Mouse (Mus musculus) embryonic facial prominence, embryonic 11.5 days (tissue): ENCODE data around the gene Sp100. TPM values are rescaled to one million over a fixed set of nuclear protein-coding genes. Genes with fewer than 3 reads are reported as not detected.

Source experiments
- ATAC-seq: fragments of 200-750 bp; cut with Nextera tagmentation; replicated peaks from 2 replicates; pipeline ENCODE4 v1.8.0; 2017; ENCODE audit warnings: low read depth; ENCODE audit not compliant: insufficient number of reproducible peaks, low FRiP score, low TSS enrichment
- DNase-seq: peaks from one replicate; pipeline ENCODE4 v3.0.0-alpha.2; 2015; ENCODE audit warnings: low spot score
- H3K27ac ChIP-seq: fragments of 300-500 bp; sonication (generic); replicated peaks from 2 replicates; pipeline ENCODE4 v1.5.1; 2014; ENCODE audit warnings: mild to moderate bottlenecking, low read depth, low read length, control low read depth
- H3K27me3 ChIP-seq: fragments of 300-500 bp; sonication (generic); 2 replicates; pipeline ENCODE4 v1.6.1; 2014; ENCODE audit warnings: mild to moderate bottlenecking, low read length, moderate library complexity, mixed read lengths; ENCODE audit not compliant: control insufficient read depth, insufficient read depth
- H3K36me3 ChIP-seq: fragments of 300-500 bp; sonication (generic); replicated peaks from 2 replicates; pipeline ENCODE4 v1.6.1; 2014; ENCODE audit warnings: low read depth, mild to moderate bottlenecking, low read length, moderate library complexity, mixed read lengths; ENCODE audit not compliant: control insufficient read depth, insufficient read depth
- H3K4me1 ChIP-seq: fragments of 300-500 bp; sonication (generic); 2 replicates; pipeline ENCODE4 v1.6.1; 2014; ENCODE audit warnings: low read length, mixed read lengths; ENCODE audit not compliant: control insufficient read depth, insufficient read depth
- H3K4me2 ChIP-seq: fragments of 300-500 bp; sonication (generic); 2 replicates; pipeline ENCODE4 v1.6.1; 2014; ENCODE audit warnings: low read depth, mild to moderate bottlenecking, control low read depth, low read length, moderate library complexity
- H3K4me3 ChIP-seq: fragments of 300-500 bp; sonication (generic); 2 replicates; pipeline ENCODE4 v1.5.1; 2014; ENCODE audit warnings: low read depth, low read length, control low read depth
- H3K9ac ChIP-seq: fragments of 300-500 bp; sonication (generic); replicated peaks from 2 replicates; pipeline ENCODE4 v1.6.1; 2014; ENCODE audit warnings: mild to moderate bottlenecking, control low read depth, low read length
- H3K9me3 ChIP-seq: fragments of 300-500 bp; sonication (generic); replicated peaks from 2 replicates; pipeline ENCODE4 v1.6.1; 2016; ENCODE audit warnings: mild to moderate bottlenecking, low read length, inconsistent platforms, mixed read lengths; ENCODE audit not compliant: control insufficient read depth
- WGBS: fragments of 180-500 bp; shearing (Covaris S2); extraction: QIAGEN DNeasy Blood & Tissue Kit; methylation state at CpG from one replicate; pipeline ENCODE4 v1.1.7; 2014; 5-methylcytosine and 5-hydroxymethylcytosine counted together
- polyA plus RNA-seq: library from polyadenylated mRNA; unstranded; fragments of >200 nt; fragmentation: Nextera tagmentation; extraction: Ambion mirVana; gene quantifications from 2 replicates; pipeline ENCODE4 v1.2.1, GENCODE M21; 2014

Gene Sp100
- polyA plus RNA-seq, 1 experiment from 2014 or later = 0.25 TPM

DNA sequence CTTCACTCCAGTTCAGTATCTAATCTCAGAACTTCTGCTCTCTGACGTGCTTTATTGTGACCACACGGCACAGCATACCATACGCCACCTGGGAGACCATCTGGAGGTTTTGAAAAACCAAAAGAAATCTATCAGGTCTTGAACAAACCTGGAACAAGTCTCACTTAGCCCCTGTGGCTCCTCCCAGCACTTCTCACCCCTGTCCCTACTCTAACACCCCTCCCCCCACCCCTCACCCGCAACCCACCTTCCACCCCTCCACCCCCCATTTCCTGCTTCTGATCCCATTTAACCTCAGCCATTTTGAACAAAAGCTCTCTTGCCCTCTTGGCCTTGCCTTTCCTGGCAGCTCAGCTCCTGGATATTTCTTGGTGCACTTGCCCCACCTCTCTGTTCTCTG is 30.4 kb downstream of the Sp100 start:
- H3K4me1 ChIP-seq = no peaks in the 10 kb centered on the region
- H3K9me3 ChIP-seq = no peaks in the 10 kb centered on the region
- ATAC-seq (no peak), DNase-seq (no peak)
- no peak overlapping the region for H3K9ac ChIP-seq
- H3K4me3 ChIP-seq = no peak overlapping the region
- H3K36me3 ChIP-seq = no peaks in the 10 kb centered on the region
- WGBS = 37% methylated on average over 4 of the region's 4 CpGs
- H3K4me2 ChIP-seq = no peak overlapping the region
- no peaks in the 10 kb centered on the region for H3K27me3 ChIP-seq
- no peak overlapping the region for H3K27ac ChIP-seq

DNA sequence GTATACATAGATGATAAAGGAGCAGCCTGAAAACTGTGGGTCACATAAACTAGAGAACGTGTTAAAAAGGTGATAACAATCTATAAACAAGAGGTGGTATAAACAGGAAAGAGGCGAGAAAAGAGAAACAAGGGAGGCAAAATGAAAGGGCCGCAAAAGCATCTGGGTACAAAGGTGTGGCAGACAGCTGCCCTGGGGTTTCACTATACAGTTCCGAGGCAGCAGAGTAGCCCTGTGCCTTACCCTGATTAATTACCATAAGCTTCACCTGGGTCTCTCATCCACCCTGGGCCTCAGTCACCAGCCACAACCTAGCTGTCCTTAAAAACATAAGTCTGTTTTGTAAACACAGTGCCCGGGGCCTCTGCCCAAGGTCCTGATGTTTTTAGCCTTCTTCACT is 36.9 kb downstream of the Sp100 start:
- H3K27ac ChIP-seq = no peak overlapping the region
- WGBS = 65% methylated on average over 5 of the region's 5 CpGs
- DNase-seq = no peak

DNA sequence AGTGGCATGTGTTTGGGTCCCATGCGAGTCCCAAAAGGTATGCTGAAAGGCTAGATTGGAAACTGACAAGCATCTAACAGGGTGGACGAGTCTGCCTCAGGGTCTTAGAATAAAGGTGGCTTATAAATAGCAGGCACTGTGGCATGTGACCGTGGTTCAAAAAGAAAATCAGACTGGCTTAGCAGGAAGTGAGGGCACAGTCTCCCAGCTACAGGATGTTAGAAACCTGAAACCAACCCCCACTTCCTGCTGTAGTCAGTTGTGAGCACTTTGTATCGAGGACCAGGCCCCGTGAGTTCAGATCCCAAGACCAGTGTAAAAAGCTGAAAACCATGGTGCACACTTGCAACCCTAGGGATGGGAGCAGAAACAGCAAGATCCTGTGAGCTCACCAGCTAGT is 37.6 kb downstream of the Sp100 start:
- no peaks in the 10 kb centered on the region for H3K4me1 ChIP-seq

More for the DNA sequence above, 36.9 kb downstream of the Sp100 start:
- no peaks in the 10 kb centered on the region for H3K4me1 ChIP-seq
- H3K27me3 ChIP-seq = no peaks in the 10 kb centered on the region
- no peaks in the 10 kb centered on the region for H3K36me3 ChIP-seq
- H3K9me3 ChIP-seq = no peaks in the 10 kb centered on the region
- no peak overlapping the region for H3K9ac ChIP-seq
- no peak for ATAC-seq
- no peak overlapping the region for H3K4me3 ChIP-seq
- H3K4me2 ChIP-seq = no peak overlapping the region

DNA sequence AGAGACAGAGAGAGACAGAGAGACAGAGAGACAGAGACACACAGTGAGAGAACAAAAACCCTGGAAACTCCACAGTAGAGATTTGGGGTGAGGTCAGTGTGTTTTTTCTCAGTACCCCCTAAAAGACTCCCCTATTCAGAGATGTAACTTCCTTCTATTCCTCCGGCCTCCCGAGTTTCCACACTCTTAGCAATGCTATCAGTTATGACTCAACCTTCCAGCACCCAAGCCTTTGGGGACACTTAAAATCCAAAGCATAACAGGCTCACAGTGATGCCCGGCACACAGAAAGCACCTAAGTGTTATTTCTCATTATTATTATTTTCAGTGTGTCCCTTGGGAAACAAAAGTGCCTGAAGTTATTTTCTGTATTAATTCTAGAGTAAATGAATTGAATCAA is 40.8 kb downstream of the Sp100 start:
- Histone ChIP-seq H3K9ac (no peak overlapping the region), H3K4me3 (no peak overlapping the region), H3K27me3 (no peaks in the 10 kb centered on the region), H3K9me3 (no peaks in the 10 kb centered on the region), H3K36me3 (no peaks in the 10 kb centered on the region), H3K4me2 (no peak overlapping the region), H3K27ac (no peak overlapping the region), H3K4me1 (no peaks in the 10 kb centered on the region)
- ATAC-seq = no peak
- 81% methylated on average over 3 of the region's 3 CpGs for WGBS
- no peak for DNase-seq

More for the DNA sequence above, 37.6 kb downstream of the Sp100 start:
- no peak overlapping the region for H3K4me3 ChIP-seq
- no peaks in the 10 kb centered on the region for H3K9me3 ChIP-seq
- ATAC-seq (no peak), DNase-seq (peak; percentile 20)
- H3K36me3 ChIP-seq = no peaks in the 10 kb centered on the region
- H3K4me2 ChIP-seq = no peak overlapping the region; the same call in 1 of the 2 replicates
- no peak overlapping the region for H3K27ac ChIP-seq
- WGBS = 39% methylated on average over 5 of the region's 5 CpGs
- no peak overlapping the region for H3K9ac ChIP-seq
- no peaks in the 10 kb centered on the region for H3K27me3 ChIP-seq

DNA sequence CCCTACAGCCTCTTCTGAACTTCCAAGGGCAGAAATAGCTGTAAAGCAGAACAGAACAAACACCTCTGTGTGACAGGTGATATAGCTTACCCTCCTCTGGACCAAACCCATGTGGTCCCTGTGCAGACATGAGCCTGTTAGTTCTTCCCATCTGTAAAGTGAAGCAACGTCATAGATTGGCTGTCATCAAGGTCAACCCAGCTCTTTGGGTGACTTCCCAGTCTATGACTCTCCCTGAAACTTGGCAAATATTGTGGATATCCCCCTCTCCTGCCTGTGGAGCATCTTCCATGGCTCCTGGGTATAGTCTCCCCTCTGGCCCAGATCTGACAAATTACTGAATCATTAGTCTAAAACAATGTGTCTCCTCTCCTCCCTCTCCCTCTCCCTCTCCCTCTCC is 42.5 kb downstream of the Sp100 start:
- H3K9ac ChIP-seq = no peak overlapping the region
- no peak overlapping the region for H3K4me3 ChIP-seq
- H3K9me3 ChIP-seq = no peaks in the 10 kb centered on the region
- ATAC-seq (no peak), DNase-seq (no peak)
- no peaks in the 10 kb centered on the region for H3K36me3 ChIP-seq
- H3K27ac ChIP-seq = no peak overlapping the region
- no peak overlapping the region for H3K4me2 ChIP-seq
- H3K4me1 ChIP-seq = no peaks in the 10 kb centered on the region
- no peaks in the 10 kb centered on the region for H3K27me3 ChIP-seq
- WGBS = 85% methylated on average over 1 of the region's 1 CpGs

DNA sequence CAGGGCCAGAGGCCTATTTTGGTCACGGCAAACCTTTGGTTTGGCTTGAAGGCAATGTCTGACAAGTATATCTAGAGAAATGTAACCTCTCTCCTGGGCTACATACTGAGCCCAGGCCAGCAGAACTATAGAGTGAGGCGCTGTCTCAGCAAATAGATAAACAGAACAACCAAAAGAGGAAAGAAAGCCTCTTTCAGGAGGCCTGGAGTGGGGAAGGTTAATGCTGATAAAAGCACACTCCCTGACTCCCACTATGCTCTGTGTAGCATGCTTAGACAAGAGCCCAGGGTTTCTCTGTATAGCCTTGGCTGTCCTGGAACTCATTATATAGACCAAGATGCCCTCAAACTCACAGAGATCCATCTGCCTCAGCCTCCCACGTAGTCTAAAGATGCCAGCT is 43.5 kb downstream of the Sp100 start:
- Histone ChIP-seq H3K27ac (no peak overlapping the region), H3K27me3 (no peaks in the 10 kb centered on the region), H3K9ac (no peak overlapping the region), H3K9me3 (no peaks in the 10 kb centered on the region), H3K36me3 (no peaks in the 10 kb centered on the region), H3K4me3 (no peak overlapping the region), H3K4me2 (no peak overlapping the region), H3K4me1 (no peaks in the 10 kb centered on the region)
- 68% methylated on average over 3 of the region's 3 CpGs for WGBS
- ATAC-seq = no peak
- no peak for DNase-seq

- Histone ChIP-seq H3K4me3 (no peak overlapping the region), H3K4me2 (no peak overlapping the region), H3K4me1 (no peaks in the 10 kb centered on the region), H3K36me3 (no peaks in the 10 kb centered on the region), H3K9me3 (no peaks in the 10 kb centered on the region), H3K9ac (no peak overlapping the region), H3K27ac (no peak overlapping the region), H3K27me3 (no peaks in the 10 kb centered on the region)
- DNase-seq (no peak), ATAC-seq (no peak)
- 85% methylated on average over 3 of the region's 3 CpGs for WGBS
Observed at GRCm38 (mm10) chr1:85695646-85696045, 45.9 kb downstream of the Sp100 start.

DNA sequence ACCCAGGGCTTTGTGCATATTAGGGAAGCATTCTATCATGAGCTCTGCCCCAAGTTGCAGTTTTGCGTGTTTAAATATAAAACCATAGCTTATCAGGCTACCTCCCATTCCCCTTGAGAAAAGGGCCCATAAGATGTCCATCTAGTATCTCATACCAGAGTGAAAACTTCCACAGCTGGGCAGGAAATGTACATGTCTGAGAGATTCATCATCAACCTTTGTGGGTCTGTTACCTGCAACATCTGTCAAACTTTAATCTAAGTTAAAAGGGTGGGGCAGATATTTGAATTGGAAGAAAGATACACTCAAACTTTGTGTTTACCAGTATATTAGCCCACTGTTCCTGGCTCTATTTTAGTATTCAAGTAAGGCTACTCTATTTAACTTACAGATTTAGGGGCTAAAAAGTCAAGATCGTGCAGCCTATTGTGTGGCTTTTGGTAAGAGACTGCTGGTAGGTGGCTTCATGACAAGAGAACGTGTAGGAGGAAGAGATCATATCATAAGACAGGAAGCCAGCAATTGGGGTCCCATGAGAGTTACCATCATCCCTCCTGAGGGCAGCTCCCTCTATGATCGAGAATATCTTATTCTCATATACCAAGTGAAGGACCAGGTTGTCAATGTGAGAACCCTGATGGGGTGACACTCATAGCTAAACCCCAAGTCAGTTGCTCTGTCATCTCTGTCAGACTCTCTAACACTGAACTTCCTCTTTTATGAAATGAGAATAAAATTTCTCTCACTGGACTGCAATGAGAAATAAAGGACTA is 48.1 kb downstream of the Sp100 start:
- H3K27me3 ChIP-seq = no peaks in the 10 kb centered on the region
- H3K4me3 ChIP-seq = no peak overlapping the region
- H3K36me3 ChIP-seq = no peaks in the 10 kb centered on the region
- no peak overlapping the region for H3K27ac ChIP-seq
- ATAC-seq (no peak), DNase-seq (no peak)
- H3K9me3 ChIP-seq = no peaks in the 10 kb centered on the region
- 76% methylated on average over 4 of the region's 4 CpGs for WGBS
- no peak overlapping the region for H3K9ac ChIP-seq
- H3K4me2 ChIP-seq = no peak overlapping the region
- no peaks in the 10 kb centered on the region for H3K4me1 ChIP-seq
